Mouse (Mus musculus): ENCODE measurements around the gene Spata13.

DNA sequence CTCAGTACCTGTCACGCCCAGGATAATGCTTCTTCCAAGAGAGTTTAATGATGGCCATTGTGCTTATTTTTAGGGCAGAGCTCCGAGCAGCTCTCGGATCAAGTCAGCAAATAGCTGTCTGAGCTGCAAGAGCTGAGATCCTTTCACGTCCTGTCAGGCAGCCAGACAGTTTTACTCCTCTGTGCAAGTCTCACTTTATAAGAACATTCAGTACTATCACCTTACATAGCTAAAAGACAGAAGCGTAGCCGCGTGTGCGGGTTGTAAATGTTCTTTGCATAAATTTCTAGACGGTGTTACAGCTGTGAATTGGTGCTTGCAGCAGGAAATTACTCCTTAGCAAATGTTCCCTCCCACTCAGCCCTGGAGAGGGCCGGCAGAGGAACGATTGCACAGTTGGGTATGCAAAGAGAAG lies 59.3 kb downstream of the Spata13 start:
- TF ChIP-seq CTCF (IDR thresholded peaks at IDR 0.05; ENCODE audit: low read depth) (no peak), EP300 (IDR thresholded peaks at IDR 0.05; ENCODE audit: low read depth) (no peak)

Data from heart, postnatal 0 days (tissue).